Mouse (Mus musculus): Measurements from ENCODE around the gene Sphkap.

- TF ChIP-seq POLR2A (IDR thresholded peaks at IDR 0.05; ENCODE audit: extremely low read depth, insufficient read depth, low read length) = no peak
- TF ChIP-seq CTCF (IDR thresholded peaks at IDR 0.05; ENCODE audit: low read depth, low read length) = no peak
These were observed 30.6 kb downstream of the Sphkap start for GRCm38 (mm10) chr1:83377404-83377803.
